Mouse (Mus musculus): ENCODE results near the gene Amotl2.

DNA sequence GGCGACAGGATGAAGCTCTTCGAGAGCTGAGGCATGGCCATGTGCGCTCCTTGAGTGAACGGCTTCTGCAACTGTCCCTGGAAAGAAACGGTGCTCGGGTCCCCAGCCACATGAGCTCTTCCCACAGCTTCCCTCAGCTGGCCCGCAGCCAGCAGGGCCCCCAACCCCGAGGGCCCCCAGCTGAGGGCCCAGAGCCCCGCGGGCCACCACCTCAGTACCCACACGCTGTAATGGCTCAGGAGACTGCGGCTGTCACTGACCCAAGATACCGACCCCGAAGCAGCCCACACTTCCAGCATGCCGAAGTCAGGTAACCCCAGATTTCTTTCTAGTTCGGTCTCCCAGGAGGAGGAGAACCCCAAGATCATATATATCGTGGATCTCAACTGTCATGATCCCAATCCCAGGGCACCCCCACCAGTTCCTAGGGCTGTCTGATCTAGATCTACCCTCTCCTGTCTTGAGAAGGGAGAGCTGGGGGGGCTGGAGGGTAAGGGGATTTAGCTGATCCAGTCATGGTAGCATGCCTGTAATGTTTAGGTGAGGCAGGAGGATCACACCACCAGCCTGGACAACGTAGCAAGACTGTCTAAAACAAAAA lies 4.2 kb downstream of the Amotl2 start:
- TF ChIP-seq FLI1 (IDR thresholded peaks at IDR 0.05; ENCODE audit: low read length) (no peak), GATA1 (IDR thresholded peaks at IDR 0.05; ENCODE audit: borderline replicate concordance, low read length) (no peak)

Data from megakaryocyte, embryonic 14.5 days (primary cell).